Mouse (Mus musculus): ENCODE measurements at regions not wholly inside any gene's neighbourhood (a gene's known extent, or its start where the extent isn't known, plus 50 kb on each side); places are given as distances from the start of the nearest gene placed in this dataset.

- no peak for DNase-seq (ENCODE audit: low spot score in 2 of 2)
These were observed 119.2 kb upstream of the Ccdc122 start for GRCm38 (mm10) chr14:76917139-76917929.

- no peak for DNase-seq (ENCODE audit: low spot score in 2 of 2)
These were observed 122.7 kb upstream of the Ccdc122 start for GRCm38 (mm10) chr14:76913850-76914249.

- no peak for DNase-seq (ENCODE audit: low spot score in 2 of 2)
These were observed 124.1 kb upstream of the Ccdc122 start for GRCm38 (mm10) chr14:76912301-76913001.

- DNase-seq (ENCODE audit: low spot score in 2 of 2) = no peak
These were observed 125.3 kb upstream of the Ccdc122 start for GRCm38 (mm10) chr14:76911271-76911670.

- no peak for DNase-seq (ENCODE audit: low spot score in 2 of 2)
These were observed 126.4 kb upstream of the Ccdc122 start for GRCm38 (mm10) chr14:76910186-76910585.

- no peak for DNase-seq (ENCODE audit: low spot score in 2 of 2)
These were observed 128.6 kb upstream of the Ccdc122 start for GRCm38 (mm10) chr14:76907941-76908340.

- DNase-seq (ENCODE audit: low spot score in 2 of 2) = no peak
These were observed 133.4 kb upstream of the Ccdc122 start for GRCm38 (mm10) chr14:76902962-76903757.

- no peak for DNase-seq (ENCODE audit: low spot score in 2 of 2)
These were observed 135.1 kb upstream of the Ccdc122 start for GRCm38 (mm10) chr14:76901490-76901889.

- DNase-seq (ENCODE audit: low spot score in 2 of 2) = no peak
These were observed 137.2 kb upstream of the Ccdc122 start for GRCm38 (mm10) chr14:76899331-76899730.

- no peak for DNase-seq (ENCODE audit: low spot score in 2 of 2)
These were observed 148.9 kb upstream of the Ccdc122 start for GRCm38 (mm10) chr14:76887708-76888107.

- DNase-seq (ENCODE audit: low spot score in 2 of 2) = no peak
These were observed 149.4 kb upstream of the Ccdc122 start for GRCm38 (mm10) chr14:76887201-76887600.

- no peak for DNase-seq (ENCODE audit: low spot score in 2 of 2)
These were observed 153.3 kb upstream of the Ccdc122 start for GRCm38 (mm10) chr14:76883231-76883651.

GRCm38 (mm10) chr14:76882711-76883171, 153.8 kb upstream of the Ccdc122 start:
- DNase-seq (ENCODE audit: low spot score in 2 of 2) = peak; percentile 60 to 64

GRCm38 (mm10) chr14:76880851-76881250, 155.7 kb upstream of the Ccdc122 start:
- no peak for DNase-seq (ENCODE audit: low spot score in 2 of 2)

GRCm38 (mm10) chr14:76877306-76877705, 159.3 kb upstream of the Ccdc122 start:
- DNase-seq (ENCODE audit: low spot score in 2 of 2) = no peak

- peak; percentile 50 to 70 for DNase-seq (ENCODE audit: low spot score in 2 of 2)
These were observed 160.6 kb upstream of the Ccdc122 start for GRCm38 (mm10) chr14:76876015-76876414.

- no peak for DNase-seq (ENCODE audit: low spot score in 2 of 2)
These were observed 161.2 kb upstream of the Ccdc122 start for GRCm38 (mm10) chr14:76875266-76875900.

- DNase-seq (ENCODE audit: low spot score in 2 of 2) = no peak
These were observed 161.9 kb upstream of the Ccdc122 start for GRCm38 (mm10) chr14:76874542-76875265.

- no peak for DNase-seq (ENCODE audit: low spot score in 2 of 2)
These were observed 162.9 kb upstream of the Ccdc122 start for GRCm38 (mm10) chr14:76873684-76874083.

GRCm38 (mm10) chr14:76872976-76873375, 163.6 kb upstream of the Ccdc122 start:
- no peak for DNase-seq (ENCODE audit: low spot score in 2 of 2)

Data from layer of hippocampus, postnatal 10 days (tissue).